Mouse (Mus musculus): ENCODE data around the gene Tnpo1.

DNA sequence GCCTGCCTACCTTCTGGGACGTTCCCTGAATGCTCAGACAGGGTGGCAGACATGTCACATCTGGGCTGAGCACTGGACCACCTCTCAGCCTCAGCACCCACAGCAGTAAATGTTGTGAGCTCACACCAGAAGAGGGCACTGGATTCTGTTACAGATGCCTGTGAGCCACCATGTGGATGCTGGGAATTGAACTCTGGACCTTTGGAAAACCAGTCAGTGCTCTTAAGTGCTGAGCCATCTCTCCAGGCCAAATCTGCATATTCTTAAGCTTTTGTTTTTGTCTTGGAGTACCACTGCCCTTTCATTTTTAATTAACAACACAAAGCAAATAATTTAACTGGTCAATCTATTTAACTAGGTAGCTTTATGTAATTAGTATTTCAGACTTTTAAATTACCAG lies 44.2 kb downstream of the Tnpo1 start:
- TF ChIP-seq CTCF (IDR thresholded peaks at IDR 0.05; ENCODE audit: low read depth) (no peak), EP300 (IDR thresholded peaks at IDR 0.05; ENCODE audit: low read depth) (no peak)
